Mouse (Mus musculus) hindbrain, embryonic 10.5 days (tissue): ENCODE results near the gene Rtkn2. TPM values are rescaled to one million over a fixed set of nuclear protein-coding genes. Genes with fewer than 3 reads are reported as not detected.

Source experiments
- DNase-seq: peaks from one replicate; pipeline ENCODE4 v3.0.0-alpha.2; 2017; ENCODE audit warnings: low spot score
- H3K27ac ChIP-seq: fragments of 300-500 bp; sonication (generic); 2 replicates; pipeline ENCODE4 v1.5.1; 2016; ENCODE audit warnings: mild to moderate bottlenecking, moderate library complexity
- H3K27me3 ChIP-seq: fragments of 300-500 bp; sonication (generic); 2 replicates; pipeline ENCODE4 v1.6.1; 2016; ENCODE audit warnings: mild to moderate bottlenecking; ENCODE audit not compliant: poor library complexity, insufficient read depth, severe bottlenecking
- H3K36me3 ChIP-seq: fragments of 300-500 bp; sonication (generic); 2 replicates; pipeline ENCODE4 v1.6.1; 2016; ENCODE audit warnings: mild to moderate bottlenecking, moderate library complexity
- H3K4me1 ChIP-seq: fragments of 300-500 bp; sonication (generic); replicated peaks from 2 replicates; pipeline ENCODE4 v1.6.1; 2016; ENCODE audit warnings: mild to moderate bottlenecking
- H3K4me3 ChIP-seq: fragments of 300-500 bp; sonication (generic); 2 replicates; pipeline ENCODE4 v1.5.1; 2016; ENCODE audit warnings: mild to moderate bottlenecking, moderate library complexity
- H3K9me3 ChIP-seq: fragments of 300-500 bp; sonication (generic); 2 replicates; pipeline ENCODE4 v1.6.1; 2016; ENCODE audit warnings: mild to moderate bottlenecking, moderate library complexity
- WGBS: fragments of 180-500 bp; shearing (Covaris S2); methylation state at CpG from one replicate; pipeline ENCODE4 v1.1.7; 2016; 5-methylcytosine and 5-hydroxymethylcytosine counted together
- polyA plus RNA-seq: library from polyadenylated mRNA; unstranded; fragments of >200 nt; fragmentation: Nextera tagmentation; extraction: Ambion mirVana; gene quantifications from 2 replicates; pipeline ENCODE4 v1.2.1, GENCODE M21; 2016

Gene Rtkn2
- 18.9 and 20.3 TPM in 2 replicates for polyA plus RNA-seq

DNA sequence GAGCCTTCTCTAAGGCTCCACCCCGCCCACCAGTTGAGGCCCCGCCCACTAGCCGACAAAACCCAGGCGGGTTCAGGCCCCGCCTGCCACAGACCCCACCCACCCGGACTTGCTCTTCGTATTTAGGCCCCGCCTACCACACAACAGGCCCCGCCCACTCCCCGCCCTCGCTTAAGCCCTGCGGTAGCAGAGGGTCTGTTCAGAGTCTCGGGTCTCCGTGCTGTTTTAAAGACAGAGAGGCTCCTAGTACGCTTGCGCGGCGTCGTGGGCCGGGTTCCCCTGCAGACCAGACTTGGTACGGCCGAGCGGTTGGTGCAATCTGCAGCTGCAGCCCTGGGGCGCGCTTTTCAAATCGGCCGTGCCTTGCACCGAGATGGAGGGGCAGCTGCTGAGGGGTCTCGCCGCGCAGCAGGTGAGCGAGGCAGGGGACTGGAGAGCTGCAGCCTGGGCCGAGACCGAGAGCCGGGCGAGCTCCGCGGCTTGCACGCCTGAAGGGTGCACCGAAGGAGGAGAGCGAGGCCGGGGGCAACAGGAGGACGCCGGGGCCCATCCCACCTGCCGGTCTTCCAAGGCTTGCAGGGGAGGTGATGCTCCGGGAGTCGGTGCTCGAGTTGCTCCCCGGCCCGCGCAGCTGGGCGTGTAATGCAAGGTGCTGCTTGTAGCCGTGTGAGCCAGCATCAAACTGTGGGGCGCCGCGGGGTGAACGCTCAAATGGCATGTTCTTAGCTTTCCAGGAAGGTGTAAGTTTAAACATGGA lies at the start of gene Rtkn2:
Gene Rtkn2, plus strand, starts transcription at position 170 of the 757 bp plus-strand sequence.
- Histone ChIP-seq H3K4me1 (peaks cover 21% of the 10 kb centered on the region), H3K36me3 (0 out of 2 replicates have a peak, but pooled peaks cover 9% of the 10 kb centered on the region), H3K27me3 (no peaks in the 10 kb centered on the region), H3K4me3 (peak within 1 kb of the TSS; percentile 91), H3K27ac (peak within 1 kb of the TSS; percentile 95), H3K9me3 (no peaks in the 10 kb centered on the region)
- under 1% methylated on average over 57 of the region's 57 CpGs for WGBS
- DNase-seq, result peak; percentile 100

DNA sequence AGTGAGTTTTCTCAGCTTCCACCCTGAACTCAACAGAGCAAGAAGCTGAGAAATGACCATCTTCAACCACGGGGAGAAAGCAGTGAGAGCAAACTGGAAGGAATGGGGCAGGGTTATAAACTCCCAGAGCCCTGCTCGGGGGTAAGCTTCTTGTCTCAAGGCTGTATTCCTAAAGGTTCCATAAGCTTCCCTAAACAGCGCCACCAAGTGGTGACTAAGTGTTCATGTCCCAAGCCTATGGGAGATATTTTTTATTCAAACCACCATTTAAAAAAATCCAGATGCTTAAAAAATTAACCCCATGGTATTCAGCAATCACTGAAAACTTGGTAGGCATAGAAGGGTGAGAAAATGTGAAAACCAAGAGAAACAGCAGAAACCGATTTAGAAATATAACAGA lies 48.0 kb upstream of the Rtkn2 start:
- H3K4me1 ChIP-seq, result no peaks in the 10 kb centered on the region
- no peaks in the 10 kb centered on the region for H3K27me3 ChIP-seq
- no peaks in the 10 kb centered on the region for H3K36me3 ChIP-seq
- H3K4me3 ChIP-seq, result no peak overlapping the region
- 82% methylated on average over 4 of the region's 4 CpGs for WGBS
- DNase-seq, result no peak
- no peaks in the 10 kb centered on the region for H3K9me3 ChIP-seq
- no peak overlapping the region for H3K27ac ChIP-seq

GRCm38 (mm10) chr10:67932780-67933179 lies 46.6 kb upstream of the Rtkn2 start:
- Histone ChIP-seq H3K27me3 (no peaks in the 10 kb centered on the region), H3K9me3 (no peaks in the 10 kb centered on the region), H3K27ac (no peak overlapping the region), H3K4me3 (no peak overlapping the region), H3K36me3 (no peaks in the 10 kb centered on the region), H3K4me1 (no peaks in the 10 kb centered on the region)
- DNase-seq, result no peak
- WGBS, result 88% methylated on average over 11 of the region's 11 CpGs

DNA sequence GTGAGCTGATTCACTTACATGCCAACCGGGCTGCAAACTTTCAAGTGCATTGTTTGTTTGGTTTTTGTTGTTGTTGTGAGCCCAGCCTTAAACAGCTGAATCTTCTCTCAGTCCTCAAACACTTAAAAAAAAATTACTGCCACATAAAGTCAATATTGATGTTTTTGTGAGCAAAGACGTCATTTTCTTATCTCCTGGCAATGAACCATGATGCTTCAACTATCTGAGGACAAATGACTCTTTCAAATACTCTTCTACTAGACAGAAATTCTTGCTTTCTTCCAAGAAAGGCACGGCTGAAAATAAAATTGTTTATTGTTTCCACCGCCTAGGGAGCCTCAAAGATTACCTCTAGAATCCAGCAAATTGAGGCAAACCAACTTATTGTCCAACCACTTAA lies 42.4 kb upstream of the Rtkn2 start:
- Histone ChIP-seq H3K4me3 (no peak overlapping the region), H3K27me3 (no peaks in the 10 kb centered on the region), H3K36me3 (no peaks in the 10 kb centered on the region), H3K4me1 (no peaks in the 10 kb centered on the region), H3K9me3 (no peaks in the 10 kb centered on the region), H3K27ac (no peak overlapping the region)
- DNase-seq, result no peak
- 80% methylated on average over 4 of the region's 4 CpGs for WGBS

DNA sequence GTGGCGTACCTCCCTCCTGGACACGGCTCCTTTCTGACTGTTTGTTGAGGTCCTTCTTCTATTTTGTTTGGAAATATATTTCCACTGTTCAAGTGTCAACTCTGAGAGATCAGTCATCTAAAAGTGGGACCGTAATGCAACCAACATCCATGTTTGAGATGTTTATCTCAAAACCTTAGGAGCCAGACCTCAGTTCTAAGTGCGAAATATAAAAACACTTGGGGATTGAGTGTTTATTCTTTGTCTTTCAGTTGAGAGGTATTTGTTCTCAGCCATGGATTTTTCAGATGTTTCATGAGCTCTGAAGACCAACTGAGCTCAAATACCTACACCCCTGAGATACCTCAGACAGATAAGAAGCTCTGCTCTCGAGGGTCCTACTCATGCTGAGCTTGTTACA lies 41.6 kb upstream of the Rtkn2 start:
- no peak overlapping the region for H3K27ac ChIP-seq
- H3K4me3 ChIP-seq, result no peak overlapping the region
- no peaks in the 10 kb centered on the region for H3K4me1 ChIP-seq
- H3K36me3 ChIP-seq, result no peaks in the 10 kb centered on the region
- WGBS, result 84% methylated on average over 5 of the region's 5 CpGs
- no peak for DNase-seq
- no peaks in the 10 kb centered on the region for H3K9me3 ChIP-seq
- H3K27me3 ChIP-seq, result no peaks in the 10 kb centered on the region

GRCm38 (mm10) chr10:67939546-67939945 lies 39.8 kb upstream of the Rtkn2 start:
- H3K4me1 ChIP-seq, result no peaks in the 10 kb centered on the region
- WGBS, result 75% methylated on average over 12 of the region's 12 CpGs
- H3K27me3 ChIP-seq, result no peaks in the 10 kb centered on the region
- no peaks in the 10 kb centered on the region for H3K36me3 ChIP-seq
- H3K27ac ChIP-seq, result no peak overlapping the region
- no peak overlapping the region for H3K4me3 ChIP-seq
- no peaks in the 10 kb centered on the region for H3K9me3 ChIP-seq
- no peak for DNase-seq

DNA sequence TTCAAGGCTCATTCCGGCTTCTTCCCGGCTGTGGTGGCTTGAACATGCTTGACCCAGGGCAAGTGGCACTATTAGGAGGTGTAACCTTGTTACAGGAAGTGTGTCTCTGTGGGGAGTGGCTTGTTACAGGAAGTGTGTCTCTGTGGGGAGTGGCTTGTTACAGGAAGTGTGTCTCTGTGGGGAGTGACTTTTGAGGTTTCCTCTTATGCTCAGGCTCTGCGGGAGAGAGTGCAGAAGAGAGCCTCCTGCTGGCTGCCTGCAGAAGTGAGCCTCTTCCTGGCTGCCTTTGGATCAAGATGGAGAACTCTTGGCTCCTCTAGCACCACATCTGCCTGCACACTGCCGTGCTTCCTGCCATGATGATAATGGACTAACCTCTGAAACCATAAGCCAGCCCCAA lies 35.9 kb upstream of the Rtkn2 start:
- no peaks in the 10 kb centered on the region for H3K27me3 ChIP-seq
- 89% methylated on average over 4 of the region's 4 CpGs for WGBS
- no peak for DNase-seq
- no peaks in the 10 kb centered on the region for H3K4me1 ChIP-seq
- H3K36me3 ChIP-seq, result no peaks in the 10 kb centered on the region
- H3K9me3 ChIP-seq, result no peaks in the 10 kb centered on the region
- H3K4me3 ChIP-seq, result no peak overlapping the region
- no peak overlapping the region for H3K27ac ChIP-seq

- WGBS, result 86% methylated on average over 8 of the region's 8 CpGs
- Histone ChIP-seq H3K27ac (no peak overlapping the region), H3K4me3 (no peak overlapping the region), H3K27me3 (no peaks in the 10 kb centered on the region), H3K36me3 (no peaks in the 10 kb centered on the region), H3K4me1 (no peaks in the 10 kb centered on the region), H3K9me3 (no peaks in the 10 kb centered on the region)
- DNase-seq, result no peak
Measured at GRCm38 (mm10) chr10:67950059-67950748, 29.2 kb upstream of the Rtkn2 start.

GRCm38 (mm10) chr10:67951690-67952089 lies 27.7 kb upstream of the Rtkn2 start:
- H3K27me3 ChIP-seq, result no peaks in the 10 kb centered on the region
- H3K9me3 ChIP-seq, result no peaks in the 10 kb centered on the region
- DNase-seq, result no peak
- H3K27ac ChIP-seq, result no peak overlapping the region
- H3K36me3 ChIP-seq, result no peaks in the 10 kb centered on the region
- WGBS, result 87% methylated on average over 4 of the region's 4 CpGs
- H3K4me1 ChIP-seq, result no peaks in the 10 kb centered on the region
- no peak overlapping the region for H3K4me3 ChIP-seq

- Histone ChIP-seq H3K36me3 (no peaks in the 10 kb centered on the region), H3K4me1 (0 out of 2 replicates have a peak, but pooled peaks cover 2% of the 10 kb centered on the region), H3K4me3 (no peak overlapping the region), H3K27me3 (no peaks in the 10 kb centered on the region), H3K27ac (no peak overlapping the region), H3K9me3 (no peaks in the 10 kb centered on the region)
- WGBS, result 92% methylated on average over 2 of the region's 2 CpGs
- no peak for DNase-seq
Measured at GRCm38 (mm10) chr10:67955982-67956381, 23.4 kb upstream of the Rtkn2 start.

- H3K27ac ChIP-seq, result no peak overlapping the region
- no peak overlapping the region for H3K4me3 ChIP-seq
- 80% methylated on average over 3 of the region's 3 CpGs for WGBS
- peaks cover 27% of the 10 kb centered on the region for H3K4me1 ChIP-seq
- no peaks in the 10 kb centered on the region for H3K9me3 ChIP-seq
- DNase-seq, result no peak
- H3K36me3 ChIP-seq, result no peaks in the 10 kb centered on the region
- no peaks in the 10 kb centered on the region for H3K27me3 ChIP-seq
Measured at GRCm38 (mm10) chr10:67959982-67960381, 19.4 kb upstream of the Rtkn2 start.

DNA sequence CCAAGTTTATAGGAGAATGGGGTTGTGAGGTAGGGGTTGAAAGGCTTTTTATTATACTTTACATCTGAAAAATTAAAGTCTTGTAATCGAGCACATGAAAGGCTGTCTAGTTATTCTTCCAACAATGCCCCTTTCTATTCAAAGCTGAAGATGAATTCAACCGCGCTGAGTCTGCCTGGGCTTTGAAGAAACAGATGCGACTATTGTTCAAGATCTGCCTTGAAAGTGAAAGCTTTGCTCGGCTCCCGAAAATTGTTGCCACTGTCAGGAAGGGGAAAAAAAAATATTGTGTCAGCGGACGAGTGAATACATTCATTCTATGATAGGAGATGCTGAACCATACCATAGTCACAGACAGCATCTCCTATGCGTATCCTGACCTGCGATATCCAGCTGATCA lies 16.9 kb upstream of the Rtkn2 start:
- no peaks in the 10 kb centered on the region for H3K9me3 ChIP-seq
- 39% methylated on average over 10 of the region's 10 CpGs for WGBS
- peaks cover 44% of the 10 kb centered on the region for H3K4me1 ChIP-seq
- H3K36me3 ChIP-seq, result no peaks in the 10 kb centered on the region
- DNase-seq, result no peak
- H3K4me3 ChIP-seq, result no peak overlapping the region
- 0 out of 2 replicates have a peak overlapping the region, but pooled peaks have one; percentile 23 for H3K27ac ChIP-seq
- H3K27me3 ChIP-seq, result no peaks in the 10 kb centered on the region

DNA sequence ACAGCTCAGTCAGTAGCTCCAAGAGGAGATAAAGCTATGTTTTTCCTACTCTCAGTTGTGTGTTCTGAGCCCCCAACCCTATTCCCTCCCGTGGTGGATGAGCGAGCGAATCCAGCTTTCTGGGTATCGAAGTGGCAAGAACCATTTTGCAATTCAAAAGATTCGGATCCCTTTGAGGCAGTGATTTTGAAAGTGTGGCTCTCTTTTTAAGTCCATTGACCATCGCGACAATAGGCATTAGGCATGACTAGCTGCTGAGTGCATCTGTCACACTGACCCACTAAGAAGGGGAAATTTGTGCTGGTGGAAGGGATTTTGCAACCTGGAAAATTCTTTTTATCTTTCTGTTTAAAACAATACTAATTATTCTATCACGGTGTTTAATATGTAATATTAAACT lies 15.3 kb upstream of the Rtkn2 start:
- Histone ChIP-seq H3K4me1 (peaks cover 44% of the 10 kb centered on the region), H3K4me3 (no peak overlapping the region), H3K9me3 (no peaks in the 10 kb centered on the region), H3K36me3 (no peaks in the 10 kb centered on the region), H3K27me3 (no peaks in the 10 kb centered on the region), H3K27ac (peak overlapping the region; percentile 43; the same call in 1 of the 2 replicates)
- DNase-seq, result no peak
- 38% methylated on average over 8 of the region's 8 CpGs for WGBS
